Mouse (Mus musculus) lung, embryonic 14.5 days (tissue): ENCODE measurements around the gene Guca2b. TPM values are rescaled to one million over a fixed set of nuclear protein-coding genes. Genes with fewer than 3 reads are reported as not detected.
"Not testable (repeated sequence)": the region's sequence is repeated elsewhere in the genome, so short reads cannot be mapped to it uniquely, and the experiment has no call there.

Source experiments
- ATAC-seq: fragments of 200-750 bp; cut with Nextera tagmentation; 2 replicates; pipeline ENCODE4 v1.8.0; 2017; ENCODE audit warnings: mild to moderate bottlenecking, moderate TSS enrichment, moderate library complexity; ENCODE audit not compliant: insufficient read depth
- DNase-seq: peaks from one replicate; pipeline ENCODE4 v3.0.0-alpha.2; 2015
- H3K27ac ChIP-seq: fragments of 300-500 bp; sonication (generic); 2 replicates; pipeline ENCODE4 v1.5.1; 2014; ENCODE audit warnings: low read depth, mild to moderate bottlenecking, moderate library complexity
- H3K27me3 ChIP-seq: fragments of 300-500 bp; sonication (generic); 2 replicates; pipeline ENCODE4 v1.6.1; 2014; ENCODE audit warnings: low read length, control low read depth; ENCODE audit not compliant: insufficient read depth
- H3K36me3 ChIP-seq: fragments of 300-500 bp; sonication (generic); 2 replicates; pipeline ENCODE4 v1.6.1; 2014; ENCODE audit warnings: control low read depth; ENCODE audit not compliant: insufficient read depth
- H3K4me1 ChIP-seq: fragments of 300-500 bp; sonication (generic); 2 replicates; pipeline ENCODE4 v1.6.1; 2014; ENCODE audit warnings: antibody characterized with exemption, control low read depth; ENCODE audit not compliant: insufficient read depth
- H3K4me2 ChIP-seq: fragments of 300-500 bp; sonication (generic); 2 replicates; pipeline ENCODE4 v1.6.1; 2014; ENCODE audit warnings: mild to moderate bottlenecking
- H3K4me3 ChIP-seq: fragments of 300-500 bp; sonication (generic); 2 replicates; pipeline ENCODE4 v1.5.1; 2014; ENCODE audit warnings: low read depth, low read length
- H3K9ac ChIP-seq: fragments of 300-500 bp; sonication (generic); 2 replicates; pipeline ENCODE4 v1.6.1; 2014
- H3K9me3 ChIP-seq: fragments of 300-500 bp; sonication (generic); 2 replicates; pipeline ENCODE4 v1.6.1; 2016; ENCODE audit warnings: low read depth, low read length, control low read depth
- CTCF ChIP-seq: IDR thresholded peaks from 2 replicates; pipeline ENCODE4 v1.5.1; 2016; ENCODE audit warnings: antibody characterized with exemption, low read depth
- WGBS: fragments of 180-500 bp; shearing (Covaris S2); extraction: QIAGEN DNeasy Blood & Tissue Kit; methylation state at CpG from one replicate; pipeline ENCODE4 v1.1.7; 2014; 5-methylcytosine and 5-hydroxymethylcytosine counted together
- polyA plus RNA-seq: library from polyadenylated mRNA; unstranded; fragments of >200 nt; fragmentation: Nextera tagmentation; extraction: Ambion mirVana; gene quantifications from 2 replicates; pipeline ENCODE4 v1.2.1, GENCODE M21; 2014

Guca2b gene
- polyA plus RNA-seq, 1 experiment from 2014 or later: not detected

- 84% methylated on average over 3 of the region's 4 CpGs for WGBS
- H3K4me3 ChIP-seq, H3K27ac ChIP-seq, H3K4me2 ChIP-seq, H3K9me3 ChIP-seq, H3K4me1 ChIP-seq, H3K9ac ChIP-seq, H3K27me3 ChIP-seq, DNase-seq: not testable (repeated sequence)
- 0 out of 2 replicates have a peak, but pooled peaks have one; percentile 47 for ATAC-seq
- H3K36me3 ChIP-seq: peaks cover 45% of the 10 kb centered on the region
- TF ChIP-seq CTCF: peak; percentile 35
Observed at GRCm38 (mm10) chr4:119628363-119628762, 30.4 kb downstream of the Guca2b start.

- Histone ChIP-seq H3K9ac (no peak overlapping the region), H3K4me1 (no peaks in the 10 kb centered on the region; the same call in 1 of the 2 replicates), H3K27me3 (no peaks in the 10 kb centered on the region), H3K27ac (no peak overlapping the region), H3K9me3 (no peaks in the 10 kb centered on the region), H3K4me3 (no peak overlapping the region), H3K4me2 (no peak overlapping the region), H3K36me3 (peaks cover 55% of the 10 kb centered on the region)
- no peak for DNase-seq
- ATAC-seq: no peak
- TF ChIP-seq CTCF: no peak
- WGBS: 81% methylated on average over 4 of the region's 4 CpGs
Observed at GRCm38 (mm10) chr4:119627317-119627716, 31.4 kb downstream of the Guca2b start.

- no peak overlapping the region for H3K27ac ChIP-seq
- H3K4me1 ChIP-seq: no peaks in the 10 kb centered on the region; the same call in 1 of the 2 replicates
- no peaks in the 10 kb centered on the region for H3K9me3 ChIP-seq
- no peak overlapping the region for H3K9ac ChIP-seq
- DNase-seq (no peak), ATAC-seq (no peak)
- peaks cover 59% of the 10 kb centered on the region for H3K36me3 ChIP-seq
- 76% methylated on average over 3 of the region's 3 CpGs for WGBS
- no peak overlapping the region for H3K4me2 ChIP-seq
- no peak for TF ChIP-seq CTCF
- no peaks in the 10 kb centered on the region for H3K27me3 ChIP-seq
- no peak overlapping the region for H3K4me3 ChIP-seq
Observed at GRCm38 (mm10) chr4:119626876-119627275, 31.9 kb downstream of the Guca2b start.

- Histone ChIP-seq H3K27ac (no peak overlapping the region), H3K36me3 (peaks cover 67% of the 10 kb centered on the region), H3K4me3 (no peak overlapping the region), H3K27me3 (no peaks in the 10 kb centered on the region), H3K4me2 (no peak overlapping the region), H3K9ac (no peak overlapping the region), H3K9me3 (no peaks in the 10 kb centered on the region), H3K4me1 (no peaks in the 10 kb centered on the region; the same call in 1 of the 2 replicates)
- ATAC-seq: no peak
- WGBS: 82% methylated on average over 7 of the region's 7 CpGs
- DNase-seq: no peak
- TF ChIP-seq CTCF: no peak
Observed at GRCm38 (mm10) chr4:119626081-119626645, 32.6 kb downstream of the Guca2b start.

GRCm38 (mm10) chr4:119614724-119615123 is 44.0 kb downstream of the Guca2b start:
- H3K27ac ChIP-seq: no peak overlapping the region
- no peak for TF ChIP-seq CTCF
- H3K4me3 ChIP-seq: no peak overlapping the region
- H3K4me2 ChIP-seq: no peak overlapping the region
- no peak overlapping the region for H3K9ac ChIP-seq
- peak; percentile 49 for DNase-seq
- no peak; the same call in 1 of the 2 replicates for ATAC-seq
- no peaks in the 10 kb centered on the region for H3K4me1 ChIP-seq
- 46% methylated on average over 4 of the region's 4 CpGs for WGBS
- H3K36me3 ChIP-seq: peaks cover 20% of the 10 kb centered on the region; the same call in 1 of the 2 replicates
- H3K27me3 ChIP-seq: no peaks in the 10 kb centered on the region
- H3K9me3 ChIP-seq: no peaks in the 10 kb centered on the region

- H3K9ac ChIP-seq: no peak overlapping the region
- 28% methylated on average over 1 of the region's 1 CpGs for WGBS
- ATAC-seq: no peak
Observed at GRCm38 (mm10) chr4:119614078-119614477, 44.7 kb downstream of the Guca2b start.

GRCm38 (mm10) chr4:119609488-119609887 is 49.3 kb downstream of the Guca2b start:
- Histone ChIP-seq H3K9ac (no peak overlapping the region), H3K4me2 (no peak overlapping the region), H3K4me1 (no peaks in the 10 kb centered on the region), H3K9me3 (no peaks in the 10 kb centered on the region), H3K4me3 (no peak overlapping the region), H3K36me3 (peaks cover 8% of the 10 kb centered on the region; the same call in 1 of the 2 replicates), H3K27ac (no peak overlapping the region), H3K27me3 (no peaks in the 10 kb centered on the region)
- 67% methylated on average over 1 of the region's 1 CpGs for WGBS
- TF ChIP-seq CTCF: no peak
- no peak for ATAC-seq
- no peak for DNase-seq

More at GRCm38 (mm10) chr4:119614078-119614477, 44.7 kb downstream of the Guca2b start:
- peaks cover 17% of the 10 kb centered on the region; the same call in 1 of the 2 replicates for H3K36me3 ChIP-seq
- no peaks in the 10 kb centered on the region for H3K27me3 ChIP-seq
- no peak for TF ChIP-seq CTCF
- no peak overlapping the region for H3K4me2 ChIP-seq
- H3K4me3 ChIP-seq: no peak overlapping the region
- H3K4me1 ChIP-seq: no peaks in the 10 kb centered on the region
- DNase-seq: no peak
- H3K27ac ChIP-seq: no peak overlapping the region; the same call in 1 of the 2 replicates
- H3K9me3 ChIP-seq: no peaks in the 10 kb centered on the region

Other genes starting within 250 kb of the Guca2b start
- gene Ccdc30, start 243.4 kb downstream of the Guca2b start, polyA plus RNA-seq: 2.5 and 3.8 TPM in 2 replicates
- gene Ppcs, start 236.5 kb downstream of the Guca2b start, polyA plus RNA-seq: 34.7 and 38.3 TPM in 2 replicates
- 0.16 and 0.20 TPM in 2 replicates for gene Zmynd12, start 236.1 kb downstream of the Guca2b start, polyA plus RNA-seq
- gene Rimkla, start 166.3 kb downstream of the Guca2b start, polyA plus RNA-seq: 1.3 and 1.5 TPM in 2 replicates
- gene Foxj3, start 122.0 kb downstream of the Guca2b start, polyA plus RNA-seq: 26.4 and 28.5 TPM in 2 replicates
- 3.6 and 3.9 TPM in 2 replicates for gene Frg2f1, start 119.4 kb downstream of the Guca2b start, polyA plus RNA-seq
- gene Guca2a, start 21.2 kb downstream of the Guca2b start, polyA plus RNA-seq: 0.45 TPM in 1 of 2 replicates, not detected in the other
- gene Hivep3, start 74.8 kb upstream of the Guca2b start, polyA plus RNA-seq: 22.0 and 28.4 TPM in 2 replicates